Mouse (Mus musculus): ENCODE measurements at regions not wholly inside any gene's neighbourhood (a gene's known extent, or its start where the extent isn't known, plus 50 kb on each side); places are given as distances from the start of the nearest gene placed in this dataset.

DNA sequence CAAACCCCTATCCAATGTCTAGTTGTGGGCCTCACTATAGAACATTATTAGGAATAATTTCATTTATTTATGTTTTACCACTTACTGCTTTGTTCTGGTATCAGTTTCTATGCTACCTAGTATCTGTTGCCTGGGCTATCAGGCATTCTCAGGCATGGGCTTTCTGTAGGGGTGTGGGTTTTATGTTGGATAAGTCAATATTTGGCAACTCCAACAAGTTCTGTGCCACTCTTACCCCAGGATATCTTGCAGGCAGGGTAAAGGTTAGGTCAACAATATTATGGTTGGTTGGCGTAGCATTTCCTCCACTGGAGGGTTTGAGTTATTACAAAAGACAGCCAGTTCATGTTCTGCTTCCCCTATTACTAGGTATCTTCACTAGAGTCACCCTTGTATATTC is 65.8 kb downstream of the Smim10l1 start:
- peak; percentile 21 for DNase-seq (ENCODE audit: low read depth, low spot score)
- 31% methylated on average over 1 of the region's 1 CpGs for WGBS

DNA sequence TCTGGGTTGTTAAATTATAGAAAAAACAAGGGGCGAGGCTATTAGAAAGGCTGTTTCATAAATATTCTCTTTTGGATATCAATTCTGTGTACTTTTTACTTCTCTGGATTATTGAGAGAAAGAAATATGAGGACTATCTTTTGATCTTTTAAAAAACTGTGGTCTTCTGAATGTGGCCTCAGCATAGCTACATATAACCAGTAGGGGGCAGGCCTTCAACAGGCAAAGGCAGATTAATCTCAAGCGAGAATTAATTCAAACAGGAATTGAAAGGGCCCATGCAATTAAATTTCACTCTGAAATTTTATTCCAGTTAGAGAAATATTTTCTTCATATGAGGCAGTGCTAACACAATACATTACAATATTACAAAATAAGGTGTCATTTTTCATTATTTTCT is 66.6 kb downstream of the Smim10l1 start:
- 72% methylated on average over 2 of the region's 2 CpGs for WGBS
- DNase-seq (ENCODE audit: low read depth, low spot score), result no peak

DNA sequence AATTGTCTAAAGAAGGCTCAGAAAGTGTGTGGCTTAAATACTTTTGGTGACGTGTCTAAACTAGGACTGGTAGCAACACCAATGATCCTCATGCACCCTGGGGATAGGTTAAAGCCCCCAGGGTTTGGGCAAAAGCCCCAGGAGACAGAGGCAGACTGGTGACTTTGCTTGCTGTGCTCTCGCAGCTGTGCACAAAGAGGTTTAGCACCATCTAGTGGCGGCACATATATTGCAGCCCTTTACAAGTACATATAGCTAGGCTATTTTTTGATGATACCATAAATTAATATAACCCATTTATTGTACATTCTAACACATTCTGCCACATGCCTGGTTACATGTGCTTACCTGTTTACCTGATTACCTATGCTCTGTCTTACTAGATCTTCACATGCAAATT is 85.8 kb upstream of the 5530400C23Rik start:
- WGBS, result under 1% methylated on average over 3 of the region's 3 CpGs
- DNase-seq (ENCODE audit: low read depth, low spot score), result no peak

Data from large intestine, adult 2 months (tissue).